Mouse (Mus musculus) retina, embryonic 14.5 days (tissue): ENCODE data around the gene Gm5089.

ENCODE experiments used
- DNase-seq: peaks from one replicate; pipeline ENCODE4 v3.0.0-alpha.2; 2015; ENCODE audit warnings: low spot score

Gene Gm5089

GRCm38 (mm10) chr14:122477971-122478573, 27.2 kb upstream of the Gm5089 start:
- DNase-seq: peak; percentile 29

GRCm38 (mm10) chr14:122477261-122477671, 26.4 kb upstream of the Gm5089 start:
- peak; percentile 47 for DNase-seq

- peak; percentile 23 for DNase-seq
Measured at GRCm38 (mm10) chr14:122476822-122477215, 25.9 kb upstream of the Gm5089 start.

GRCm38 (mm10) chr14:122476041-122476821, 25.3 kb upstream of the Gm5089 start:
- peak; percentile 46 for DNase-seq

GRCm38 (mm10) chr14:122475557-122476040, 24.7 kb upstream of the Gm5089 start:
- DNase-seq: peak; percentile 33

GRCm38 (mm10) chr14:122474891-122475556, 24.1 kb upstream of the Gm5089 start, which contains the start of gene Zic2:
Gene Zic2 (plus strand): TSS chr14:122475435.
- peak; percentile 89 for DNase-seq

GRCm38 (mm10) chr14:122474041-122474890, 23.4 kb upstream of the Gm5089 start:
- peak; percentile 93 for DNase-seq

GRCm38 (mm10) chr14:122473211-122473751, 22.4 kb upstream of the Gm5089 start:
- peak; percentile 57 for DNase-seq

GRCm38 (mm10) chr14:122472647-122473046, 21.7 kb upstream of the Gm5089 start:
- DNase-seq: peak; percentile 43

- DNase-seq: peak; percentile 55
Measured at GRCm38 (mm10) chr14:122472161-122472560, 21.2 kb upstream of the Gm5089 start.

- peak; percentile 45 for DNase-seq
Measured at GRCm38 (mm10) chr14:122471449-122472085, 20.7 kb upstream of the Gm5089 start.

- DNase-seq: peak; percentile 57
Measured at GRCm38 (mm10) chr14:122468971-122469755, 18.2 kb upstream of the Gm5089 start.

- DNase-seq: peak; percentile 45
Measured at GRCm38 (mm10) chr14:122467926-122468841, 17.3 kb upstream of the Gm5089 start.

GRCm38 (mm10) chr14:122466756-122467362, 15.9 kb upstream of the Gm5089 start:
- peak; percentile 21 for DNase-seq

GRCm38 (mm10) chr14:122465931-122466490, 15.1 kb upstream of the Gm5089 start:
- DNase-seq: no peak

- peak; percentile 91 for DNase-seq
Measured at GRCm38 (mm10) chr14:122464763-122465741, 14.1 kb upstream of the Gm5089 start, which contains the start of gene Zic5. Gene Zic5 (minus strand): TSS chr14:122465677.

GRCm38 (mm10) chr14:122464351-122464762, 13.4 kb upstream of the Gm5089 start:
- peak; percentile 58 for DNase-seq
